Mouse (Mus musculus) liver (tissue): ENCODE measurements around the gene 9930104L06Rik.

Experiments
- DNase-seq: peaks from one replicate; pipeline ENCODE4 v3.0.0-alpha.2; 2020; ENCODE audit warnings: mixed read lengths

The 9930104L06Rik gene

GRCm38 (mm10) chr4:124962576-124962975, 25.7 kb downstream of the 9930104L06Rik start:
- DNase-seq, result no peak

GRCm38 (mm10) chr4:124964912-124965599, 28.2 kb downstream of the 9930104L06Rik start:
- no peak for DNase-seq

DNA sequence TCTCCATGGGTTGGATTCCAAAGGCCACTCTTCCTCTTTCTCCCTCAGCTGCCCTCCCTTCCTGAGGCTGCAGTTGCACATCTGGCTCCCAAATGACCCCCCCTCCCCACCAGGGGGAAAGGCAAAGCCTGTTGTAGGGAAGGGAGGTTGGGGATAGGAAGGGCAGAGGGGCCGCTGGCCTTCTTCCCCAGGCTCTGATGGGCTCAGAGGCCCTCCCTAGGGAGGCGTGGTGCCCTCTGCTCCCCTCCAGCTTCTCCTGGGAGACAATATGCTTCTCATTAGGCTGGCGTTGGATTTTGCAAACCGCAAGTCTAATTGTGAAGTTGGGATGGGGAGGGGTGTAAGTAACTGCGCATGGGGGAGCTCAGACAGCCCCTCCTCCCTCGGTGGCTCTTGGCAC, 31.9 kb downstream of the 9930104L06Rik start:
- no peak for DNase-seq

DNA sequence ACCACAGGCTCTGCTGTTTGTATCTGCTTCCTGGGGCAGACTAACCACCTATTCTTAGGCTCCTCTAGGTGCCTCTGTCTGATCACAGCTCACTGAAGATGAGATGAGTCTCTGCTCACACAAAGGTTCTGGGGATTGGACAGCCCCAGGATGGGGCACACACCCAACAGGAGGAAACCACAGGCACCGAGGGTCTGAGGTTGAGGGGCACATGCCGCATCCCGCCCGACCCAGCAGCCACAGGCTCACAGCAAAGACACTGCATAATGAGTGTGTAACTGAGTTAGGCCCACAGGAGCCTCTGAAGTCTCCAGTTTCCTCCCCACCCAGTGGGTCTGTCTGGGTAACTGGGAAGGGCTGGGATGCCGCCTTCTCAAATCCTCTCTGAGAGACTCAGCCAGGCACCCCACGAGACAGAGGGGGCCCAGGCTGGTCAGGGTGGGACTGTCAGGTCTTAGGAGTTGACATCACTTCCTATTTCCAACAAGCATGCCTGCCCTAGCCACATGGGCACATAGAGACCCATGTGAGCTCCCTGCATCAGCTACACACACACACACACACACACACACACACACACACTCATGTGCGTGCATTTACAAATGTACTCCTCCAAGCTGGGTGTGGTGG, 32.5 kb downstream of the 9930104L06Rik start:
- DNase-seq, result no peak

GRCm38 (mm10) chr4:124970194-124970593, 33.3 kb downstream of the 9930104L06Rik start:
- DNase-seq, result no peak

DNA sequence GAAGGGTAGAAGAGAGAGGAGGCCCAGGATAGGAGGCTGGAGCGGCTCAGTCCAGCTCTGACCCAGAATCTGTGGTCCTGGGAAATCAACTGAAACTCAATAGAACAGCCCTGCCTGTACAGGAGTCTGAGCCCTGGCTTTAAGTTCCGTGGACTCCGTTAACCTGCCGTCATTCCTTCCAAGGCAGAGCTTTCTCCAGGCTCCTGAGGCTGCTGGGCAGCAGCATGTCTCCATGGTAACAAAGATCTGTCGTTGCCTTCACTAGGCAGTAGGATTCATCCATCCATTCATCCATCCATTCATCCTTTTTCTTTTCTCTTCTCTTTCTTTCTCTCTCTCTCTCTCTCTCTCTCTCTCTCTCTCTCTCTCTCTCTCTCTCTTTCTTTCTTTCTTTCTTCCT, 33.8 kb downstream of the 9930104L06Rik start:
- no peak for DNase-seq

DNA sequence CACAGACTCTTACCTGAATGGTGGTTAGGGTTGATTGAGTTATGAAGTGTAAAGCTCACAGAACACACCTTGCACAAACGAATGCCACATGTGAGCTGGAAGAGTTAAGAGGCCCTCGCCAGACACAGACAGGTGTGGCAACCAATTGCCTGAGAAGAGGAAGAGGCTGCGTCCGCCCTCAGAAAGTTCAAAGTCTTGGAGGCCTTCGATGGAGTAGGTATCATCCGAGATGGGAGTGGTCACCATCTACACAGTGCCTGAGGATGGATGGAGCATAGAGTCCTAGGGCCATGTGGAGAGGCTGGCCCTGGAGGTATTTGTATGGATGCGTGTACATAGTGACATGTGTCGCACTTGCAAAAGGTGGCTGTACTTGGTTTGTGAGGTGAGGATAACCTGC, 34.2 kb downstream of the 9930104L06Rik start:
- DNase-seq, result no peak

GRCm38 (mm10) chr4:124972316-124972715, 35.5 kb downstream of the 9930104L06Rik start:
- DNase-seq, result no peak

- DNase-seq, result no peak
Observed at GRCm38 (mm10) chr4:124973296-124973695, 36.4 kb downstream of the 9930104L06Rik start.

GRCm38 (mm10) chr4:124978201-124978600, 41.4 kb downstream of the 9930104L06Rik start:
- DNase-seq, result no peak

- DNase-seq, result peak; percentile 59
Observed at GRCm38 (mm10) chr4:124983893-124984526, 47.2 kb downstream of the 9930104L06Rik start.

DNA sequence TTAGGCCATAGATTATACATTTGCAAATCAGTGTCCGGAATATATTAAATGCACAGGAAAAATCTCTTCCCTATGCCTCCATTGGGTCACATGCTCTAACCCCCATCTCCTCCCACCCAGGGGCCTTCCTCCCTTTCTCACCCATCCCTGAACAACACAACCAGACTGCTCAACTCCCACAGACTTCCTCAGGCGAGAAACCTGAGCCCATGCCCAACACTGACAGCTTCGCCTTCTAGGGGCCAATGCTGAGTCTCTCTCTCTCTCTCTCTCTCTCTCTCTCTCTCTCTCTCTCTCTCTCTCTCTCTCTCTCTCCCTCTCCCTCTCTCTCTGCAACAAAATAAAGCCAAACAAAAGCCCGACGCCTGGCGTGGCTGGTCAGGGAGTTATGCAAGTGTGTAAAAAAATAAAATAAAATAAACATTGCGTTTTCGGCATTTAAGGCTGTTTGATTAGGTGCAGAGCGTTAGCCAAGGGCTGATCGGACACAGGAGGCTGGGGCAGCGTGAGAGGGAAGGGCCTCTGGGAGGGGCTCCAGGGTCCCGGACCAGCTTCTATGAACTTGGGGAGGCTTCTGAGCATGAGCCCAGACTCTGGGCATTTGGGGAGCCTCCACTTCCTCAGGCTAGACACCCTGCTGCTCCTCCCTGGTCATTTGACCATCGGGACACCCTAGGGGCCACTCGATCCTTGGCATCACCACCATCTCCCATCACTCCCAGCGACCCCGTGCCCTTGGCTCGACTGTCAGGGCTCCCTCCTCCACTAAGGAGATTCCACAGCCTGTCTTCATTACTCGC, 48.2 kb downstream of the 9930104L06Rik start:
- no peak for DNase-seq

DNA sequence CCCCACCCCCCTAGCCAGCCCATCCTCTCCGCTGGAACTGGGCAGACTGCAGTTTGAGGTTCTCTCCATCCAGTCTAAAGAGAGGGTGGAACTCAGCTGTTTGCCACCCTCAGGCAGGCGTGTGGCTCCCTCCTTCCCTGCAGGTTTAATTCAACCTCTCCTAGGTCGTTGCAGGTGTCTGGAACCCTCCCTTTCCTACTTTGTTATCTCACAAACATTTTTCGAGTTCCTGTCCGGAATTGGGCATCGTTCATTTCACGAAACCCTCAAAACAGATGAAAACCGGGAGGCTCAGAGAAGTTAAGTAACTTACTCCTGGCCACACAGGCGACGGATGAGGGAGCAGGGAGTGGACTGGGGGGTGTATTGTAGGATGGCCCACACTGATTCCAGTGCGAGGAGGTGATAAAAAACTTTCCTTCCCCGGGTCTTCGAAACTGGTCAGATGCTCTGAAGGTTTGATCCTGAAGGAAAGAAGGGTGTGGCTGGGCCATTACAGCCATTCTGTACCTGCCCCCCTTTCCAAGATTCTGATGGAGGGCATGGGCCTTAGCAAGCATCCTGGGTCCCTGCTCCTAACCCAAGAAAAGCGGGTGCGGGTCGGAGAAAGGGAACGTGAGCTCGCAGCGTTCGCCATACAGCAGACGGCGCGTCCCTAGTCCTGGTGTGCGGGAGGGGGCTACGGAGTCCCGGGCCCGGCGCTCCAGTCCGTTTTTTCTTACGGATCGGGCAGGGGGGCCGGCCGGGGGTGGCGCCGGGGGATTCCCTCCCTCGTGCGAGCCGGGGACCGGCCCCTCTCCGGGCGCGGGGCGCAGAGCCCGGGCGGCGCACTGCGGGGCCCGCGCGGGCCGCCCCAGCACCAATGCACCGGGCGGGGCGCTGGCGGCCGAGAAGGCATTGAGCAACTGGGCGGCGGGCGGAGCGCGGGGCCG, 49.1 kb downstream of the 9930104L06Rik start, which contains the start of gene Rspo1:
Rspo1 (plus strand) TSS at position 760 of the 932 bp plus-strand sequence.
- DNase-seq, result peak; percentile 23

GRCm38 (mm10) chr4:124986739-124987710, 50.2 kb downstream of the 9930104L06Rik start:
- no peak for DNase-seq

GRCm38 (mm10) chr4:124987711-124988097, 50.9 kb downstream of the 9930104L06Rik start:
- DNase-seq, result no peak

DNA sequence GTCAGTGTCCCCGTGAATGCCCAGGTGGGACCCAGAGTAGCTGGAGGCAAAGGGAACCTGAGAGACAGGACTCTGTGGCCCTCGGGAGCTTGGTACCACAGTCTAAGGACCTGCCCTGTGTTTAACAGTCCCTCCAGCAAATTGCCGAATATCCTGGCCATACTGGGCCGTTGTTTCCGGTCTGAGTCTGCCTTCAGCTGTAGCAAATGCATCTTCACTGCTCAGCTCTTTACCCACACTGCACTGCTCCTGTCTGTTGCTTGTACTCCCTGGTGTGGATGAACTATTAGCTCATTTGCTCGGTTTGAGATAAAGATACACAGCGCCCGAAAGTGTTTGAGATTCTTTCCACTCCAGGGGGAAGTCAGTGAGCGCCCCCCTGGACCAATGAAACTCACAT, 51.5 kb downstream of the 9930104L06Rik start:
- DNase-seq, result no peak

- DNase-seq, result no peak
Observed at GRCm38 (mm10) chr4:124989787-124990253, 53.0 kb downstream of the 9930104L06Rik start.

DNA sequence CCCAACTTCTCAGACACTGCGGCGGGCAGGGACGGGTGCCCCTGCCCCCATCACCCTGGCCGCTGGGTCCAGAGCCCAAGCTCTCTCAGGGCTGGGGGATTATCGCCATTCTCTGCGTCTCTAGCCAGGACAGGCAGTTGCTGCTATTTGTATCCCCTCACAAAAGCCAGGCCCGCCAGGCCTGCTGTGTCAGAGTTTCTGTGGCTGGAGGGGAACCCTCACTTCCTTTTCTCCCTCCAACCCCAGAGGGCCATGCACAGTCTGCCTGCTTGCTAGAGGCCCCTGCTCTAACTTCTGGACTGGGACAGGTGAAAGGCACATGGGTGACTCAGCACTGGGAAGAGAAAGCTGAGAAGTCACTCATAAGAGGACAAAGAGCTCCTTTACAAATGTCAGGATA, 53.5 kb downstream of the 9930104L06Rik start:
- peak; percentile 20 for DNase-seq
